Mouse (Mus musculus): ENCODE data around the gene Taar3. TPM values are rescaled to one million over a fixed set of nuclear protein-coding genes. Genes with fewer than 3 reads are reported as not detected.

Taar3 gene
- polyA plus RNA-seq, 1 experiment from 2014 or later, result not detected

DNA sequence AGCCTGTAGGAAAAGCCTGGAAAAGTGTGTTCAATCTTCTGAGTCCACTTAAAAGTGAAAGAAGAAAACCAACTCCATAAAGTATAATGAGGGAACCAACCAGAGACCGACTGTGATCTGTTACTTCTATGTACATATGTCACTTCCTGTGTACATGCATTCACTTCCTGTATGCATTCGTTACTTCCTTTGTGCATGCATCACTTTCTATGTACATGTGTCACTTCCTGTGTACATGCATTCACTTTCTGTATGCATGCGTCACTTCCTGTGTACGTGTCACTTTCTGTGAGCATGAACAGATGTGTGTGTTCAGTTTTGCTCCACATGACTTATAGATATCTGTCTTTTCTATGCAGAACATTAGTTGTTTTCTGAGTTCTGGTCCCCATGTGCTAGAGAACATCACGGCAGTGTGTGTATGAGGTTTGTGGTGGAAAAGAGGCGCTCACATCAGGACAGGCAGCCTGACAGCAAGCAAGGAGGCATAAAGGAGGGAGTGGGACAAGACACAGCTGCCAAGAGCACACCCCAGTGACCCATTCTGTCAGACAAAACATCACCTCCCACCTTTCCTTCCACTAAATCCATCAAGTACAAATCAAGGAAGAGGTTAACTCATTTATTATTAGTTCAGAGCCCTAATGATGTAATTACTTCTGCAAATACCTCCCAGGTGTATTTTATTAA lies 15.7 kb downstream of the Taar3 start:
- Histone ChIP-seq H3K27ac (no peak overlapping the region), H3K9me3 (replicated peaks; ENCODE audit: low read length) (no peaks in the 10 kb centered on the region), H3K4me2 (ENCODE audit: low read length) (no peak overlapping the region), H3K4me3 (replicated peaks; ENCODE audit: low read depth, low read length) (no peak overlapping the region), H3K27me3 (ENCODE audit: insufficient read depth, low read length) (no peaks in the 10 kb centered on the region), H3K9ac (ENCODE audit: low read depth, low read length) (no peak overlapping the region), H3K36me3 (ENCODE audit: insufficient read depth, low read length) (no peaks in the 10 kb centered on the region), H3K4me1 (replicated peaks; ENCODE audit: insufficient read depth, low read length) (no peaks in the 10 kb centered on the region)
- DNase-seq (ENCODE audit: low spot score), result peak; percentile 55
- peak; percentile 46; the same call in 1 of the 2 replicates for ATAC-seq (replicated peaks; ENCODE audit: low FRiP score, low read depth)
- WGBS, result 57% methylated on average over 6 of the region's 6 CpGs
- no peak for TF ChIP-seq CTCF (IDR thresholded peaks at IDR 0.05; ENCODE audit: low read depth)

DNA sequence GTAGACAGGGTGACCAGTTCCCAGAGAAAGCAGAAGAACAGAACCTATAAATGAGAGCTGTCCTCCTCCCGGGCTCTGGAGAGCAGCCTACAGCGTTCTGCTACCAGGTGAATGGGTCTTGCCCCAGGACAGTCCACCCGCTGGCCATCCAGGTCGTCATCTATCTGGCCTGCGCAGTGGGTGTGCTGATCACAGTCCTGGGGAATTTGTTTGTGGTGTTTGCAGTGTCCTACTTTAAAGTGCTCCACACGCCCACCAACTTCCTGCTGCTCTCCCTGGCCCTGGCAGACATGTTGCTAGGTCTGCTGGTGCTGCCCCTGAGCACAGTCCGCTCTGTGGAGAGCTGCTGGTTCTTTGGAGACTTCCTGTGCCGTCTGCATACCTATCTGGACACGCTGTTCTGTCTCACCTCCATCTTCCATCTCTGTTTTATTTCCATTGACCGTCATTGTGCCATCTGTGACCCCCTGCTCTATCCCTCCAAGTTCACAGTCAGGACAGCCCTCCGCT lies 21.4 kb downstream of the Taar3 start, which contains the start of gene Taar5:
Gene Taar5 (plus strand): TSS at position 51 of the 510 bp plus-strand sequence.
- Histone ChIP-seq H3K9ac (ENCODE audit: low read depth, low read length) (no peak within 1 kb of the TSS), H3K4me3 (replicated peaks; ENCODE audit: low read depth, low read length) (no peak within 1 kb of the TSS), H3K4me1 (replicated peaks; ENCODE audit: insufficient read depth, low read length) (no peaks in the 10 kb centered on the region), H3K27me3 (ENCODE audit: insufficient read depth, low read length) (no peaks in the 10 kb centered on the region), H3K4me2 (ENCODE audit: low read length) (no peak within 1 kb of the TSS), H3K36me3 (ENCODE audit: insufficient read depth, low read length) (no peaks in the 10 kb centered on the region), H3K9me3 (replicated peaks; ENCODE audit: low read length) (no peaks in the 10 kb centered on the region), H3K27ac (no peak within 1 kb of the TSS)
- 92% methylated on average over 11 of the region's 11 CpGs for WGBS
- no peak for DNase-seq (ENCODE audit: low spot score)
- no peak for TF ChIP-seq CTCF (IDR thresholded peaks at IDR 0.05; ENCODE audit: low read depth)
- ATAC-seq (replicated peaks; ENCODE audit: low FRiP score, low read depth), result no peak

GRCm38 (mm10) chr10:23971256-23971655 lies 21.9 kb downstream of the Taar3 start:
- no peaks in the 10 kb centered on the region for H3K4me1 ChIP-seq (replicated peaks; ENCODE audit: insufficient read depth, low read length)
- H3K4me3 ChIP-seq (replicated peaks; ENCODE audit: low read depth, low read length), result no peak overlapping the region
- DNase-seq (ENCODE audit: low spot score), result no peak
- H3K4me2 ChIP-seq (ENCODE audit: low read length), result no peak overlapping the region
- no peak for ATAC-seq (replicated peaks; ENCODE audit: low FRiP score, low read depth)
- no peaks in the 10 kb centered on the region for H3K9me3 ChIP-seq (replicated peaks; ENCODE audit: low read length)
- 89% methylated on average over 5 of the region's 5 CpGs for WGBS
- no peaks in the 10 kb centered on the region for H3K36me3 ChIP-seq (ENCODE audit: insufficient read depth, low read length)
- no peaks in the 10 kb centered on the region for H3K27me3 ChIP-seq (ENCODE audit: insufficient read depth, low read length)
- H3K27ac ChIP-seq, result no peak overlapping the region
- TF ChIP-seq CTCF (IDR thresholded peaks at IDR 0.05; ENCODE audit: low read depth), result no peak
- H3K9ac ChIP-seq (ENCODE audit: low read depth, low read length), result no peak overlapping the region

GRCm38 (mm10) chr10:23977958-23978357 lies 28.6 kb downstream of the Taar3 start:
- Histone ChIP-seq H3K4me2 (ENCODE audit: low read length) (no peak overlapping the region), H3K9me3 (replicated peaks; ENCODE audit: low read length) (no peaks in the 10 kb centered on the region), H3K27me3 (ENCODE audit: insufficient read depth, low read length) (no peaks in the 10 kb centered on the region), H3K27ac (no peak overlapping the region), H3K36me3 (ENCODE audit: insufficient read depth, low read length) (no peaks in the 10 kb centered on the region), H3K9ac (ENCODE audit: low read depth, low read length) (no peak overlapping the region), H3K4me3 (replicated peaks; ENCODE audit: low read depth, low read length) (no peak overlapping the region), H3K4me1 (replicated peaks; ENCODE audit: insufficient read depth, low read length) (no peaks in the 10 kb centered on the region)
- ATAC-seq (replicated peaks; ENCODE audit: low FRiP score, low read depth), result no peak
- TF ChIP-seq CTCF (IDR thresholded peaks at IDR 0.05; ENCODE audit: low read depth), result no peak
- DNase-seq (ENCODE audit: low spot score), result no peak
- 54% methylated on average over 4 of the region's 4 CpGs for WGBS

GRCm38 (mm10) chr10:23978901-23979705 lies 29.7 kb downstream of the Taar3 start:
- H3K4me3 ChIP-seq (replicated peaks; ENCODE audit: low read depth, low read length), result no peak overlapping the region
- H3K4me2 ChIP-seq (ENCODE audit: low read length), result no peak overlapping the region
- 51% methylated on average over 16 of the region's 16 CpGs for WGBS
- H3K36me3 ChIP-seq (ENCODE audit: insufficient read depth, low read length), result no peaks in the 10 kb centered on the region
- ATAC-seq (replicated peaks; ENCODE audit: low FRiP score, low read depth) (peak; percentile 66; the same call in 1 of the 2 replicates), DNase-seq (ENCODE audit: low spot score) (peak; percentile 89)
- H3K27me3 ChIP-seq (ENCODE audit: insufficient read depth, low read length), result no peaks in the 10 kb centered on the region
- H3K9ac ChIP-seq (ENCODE audit: low read depth, low read length), result no peak overlapping the region
- TF ChIP-seq CTCF (IDR thresholded peaks at IDR 0.05; ENCODE audit: low read depth), result peak; percentile 91
- H3K9me3 ChIP-seq (replicated peaks; ENCODE audit: low read length), result no peaks in the 10 kb centered on the region
- no peak overlapping the region for H3K27ac ChIP-seq
- no peaks in the 10 kb centered on the region for H3K4me1 ChIP-seq (replicated peaks; ENCODE audit: insufficient read depth, low read length)

DNA sequence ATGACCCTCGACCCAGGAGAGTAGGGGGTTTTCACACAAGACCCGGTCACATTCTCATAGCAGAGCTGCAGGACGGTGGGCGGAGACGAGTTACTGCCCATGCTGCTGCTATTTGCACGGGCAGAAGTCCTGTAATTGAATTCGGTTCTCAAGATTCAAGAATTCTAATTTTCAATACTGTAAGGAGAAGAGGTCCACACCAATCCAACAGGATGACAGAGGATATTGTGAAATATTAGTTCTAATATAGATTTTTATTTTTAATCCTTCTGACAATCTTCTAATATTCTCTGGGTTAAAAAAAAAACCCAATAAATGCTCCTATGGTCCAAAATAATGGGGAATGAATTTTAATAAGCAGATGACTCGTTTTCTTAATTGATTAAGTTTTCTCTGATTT lies 36.2 kb downstream of the Taar3 start, which contains the start of gene Taar6:
Gene Taar6 (minus strand): TSS at position 101 of the 400 bp plus-strand sequence.
- WGBS, result 73% methylated on average over 8 of the region's 8 CpGs

More for the DNA sequence above, 36.2 kb downstream of the Taar3 start, which contains the start of gene Taar6:
- no peak within 1 kb of the TSS for H3K27ac ChIP-seq
- no peak within 1 kb of the TSS for H3K9ac ChIP-seq (ENCODE audit: low read depth, low read length)
- H3K4me1 ChIP-seq (replicated peaks; ENCODE audit: insufficient read depth, low read length), result no peaks in the 10 kb centered on the region
- no peak within 1 kb of the TSS for H3K4me3 ChIP-seq (replicated peaks; ENCODE audit: low read depth, low read length)
- no peak for TF ChIP-seq CTCF (IDR thresholded peaks at IDR 0.05; ENCODE audit: low read depth)
- DNase-seq (ENCODE audit: low spot score) (no peak), ATAC-seq (replicated peaks; ENCODE audit: low FRiP score, low read depth) (no peak)
- H3K4me2 ChIP-seq (ENCODE audit: low read length), result no peak within 1 kb of the TSS
- no peaks in the 10 kb centered on the region for H3K9me3 ChIP-seq (replicated peaks; ENCODE audit: low read length)
- H3K27me3 ChIP-seq (ENCODE audit: insufficient read depth, low read length), result no peaks in the 10 kb centered on the region
- no peaks in the 10 kb centered on the region for H3K36me3 ChIP-seq (ENCODE audit: insufficient read depth, low read length)

Data from kidney, postnatal 0 days (tissue).